Mouse (Mus musculus): ENCODE results near the gene 6030468B19Rik. TPM values are rescaled to one million over a fixed set of nuclear protein-coding genes. Genes with fewer than 3 reads are reported as not detected.
"Not testable (repeated sequence)": the region's sequence is repeated elsewhere in the genome, so short reads cannot be mapped to it uniquely, and the experiment has no call there.

The 6030468B19Rik gene
- polyA plus RNA-seq, 1 experiment = not detected

DNA sequence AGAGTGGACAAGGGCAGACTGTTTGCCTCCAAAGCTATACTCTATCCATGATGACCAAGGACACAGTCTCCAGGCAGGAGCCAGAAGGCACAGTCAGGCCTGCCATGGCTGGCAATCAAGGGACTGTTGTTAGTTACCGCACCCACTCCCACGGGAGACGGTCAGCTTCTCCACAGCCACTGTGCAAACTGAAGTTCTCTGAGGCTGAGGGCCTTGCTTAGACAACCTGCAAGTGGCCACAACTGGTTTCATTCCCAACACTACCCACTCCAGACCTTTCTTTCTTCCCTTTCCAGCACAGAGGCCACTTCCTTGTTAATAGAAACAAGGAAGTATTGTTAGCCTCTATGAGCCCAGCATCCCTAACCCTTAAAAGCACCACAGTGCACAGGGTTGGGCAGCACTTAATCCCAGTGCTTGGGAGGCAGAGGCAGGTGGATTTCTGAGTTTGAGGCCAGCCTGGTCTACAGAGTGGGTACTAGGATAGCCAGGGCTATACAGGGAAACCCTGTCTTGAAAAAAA is 5.8 kb downstream of the 6030468B19Rik start:
- DNase-seq (ENCODE audit: low spot score) = no peak

DNA sequence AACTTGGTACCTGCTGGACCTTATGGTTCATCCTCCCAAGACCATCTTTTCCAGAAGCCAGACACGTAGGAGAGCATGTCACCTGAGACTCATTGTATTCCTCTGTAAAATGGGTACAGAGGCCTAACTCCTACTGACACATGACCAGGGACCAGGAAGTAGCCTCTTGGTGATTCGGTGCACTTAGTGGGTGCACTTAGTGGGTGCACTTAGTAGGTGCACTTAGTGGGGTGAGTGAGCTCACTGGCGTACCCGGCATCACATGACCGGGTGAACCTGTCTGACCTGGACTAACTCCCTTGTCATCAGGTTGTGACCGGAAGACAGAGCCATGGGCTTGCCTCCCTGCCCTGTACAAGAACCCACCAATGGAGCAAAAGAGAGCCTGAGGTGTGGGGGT is 9.3 kb downstream of the 6030468B19Rik start:
- no peak for DNase-seq (ENCODE audit: low spot score)

DNA sequence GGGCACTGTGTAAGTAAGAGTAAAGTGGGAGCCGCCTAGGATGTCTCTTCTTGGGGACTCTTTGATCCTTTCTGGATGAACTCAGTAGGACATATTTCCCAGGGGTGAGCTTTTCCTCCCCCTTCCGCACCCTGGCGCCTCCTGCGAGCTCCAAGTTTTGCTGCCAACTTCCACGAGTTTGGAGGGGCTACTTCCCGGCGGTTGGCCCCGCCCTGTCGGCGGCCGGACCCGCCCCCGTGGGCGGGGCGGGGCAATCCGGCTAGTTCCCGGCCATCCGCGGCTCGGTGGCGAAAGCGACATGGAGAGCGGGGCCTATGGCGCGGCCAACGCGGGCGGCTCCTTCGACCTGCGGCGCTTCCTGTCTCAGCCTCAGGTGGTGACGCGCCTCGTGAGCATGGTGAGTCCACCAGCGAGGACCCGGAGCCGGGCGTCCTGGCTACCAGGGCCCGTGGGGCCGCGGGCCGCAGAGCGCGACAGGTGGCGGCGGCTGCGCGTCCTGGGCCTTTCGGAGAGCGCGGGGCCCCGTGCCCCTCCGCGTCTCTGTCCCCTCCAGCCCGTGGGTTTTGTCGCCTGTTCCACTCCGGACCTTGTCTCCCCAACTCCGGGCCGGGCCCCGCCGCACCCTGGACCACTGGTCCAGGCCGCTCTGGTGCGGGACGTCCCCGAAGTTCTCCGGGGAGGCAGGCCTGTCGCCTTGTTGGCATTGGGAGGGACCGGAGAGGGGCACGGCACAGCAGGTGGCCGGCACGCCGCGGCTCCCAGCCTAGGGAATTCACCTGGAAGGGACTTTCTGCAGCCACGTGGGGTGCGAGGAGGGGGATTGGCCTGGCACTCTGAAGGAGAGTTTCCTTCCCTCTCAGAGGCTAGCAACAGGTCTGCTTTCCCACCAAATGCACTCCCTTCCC is 12.2 kb downstream of the 6030468B19Rik start, which contains the start of the genes Gm20708 and Syngr2:
Gene Gm20708 (plus strand): TSS at position 262 of the 905 bp plus-strand sequence.
Gene Syngr2 (plus strand): TSS at position 262 of the 905 bp plus-strand sequence.
- peak; percentile 70 for DNase-seq (ENCODE audit: low spot score)

DNA sequence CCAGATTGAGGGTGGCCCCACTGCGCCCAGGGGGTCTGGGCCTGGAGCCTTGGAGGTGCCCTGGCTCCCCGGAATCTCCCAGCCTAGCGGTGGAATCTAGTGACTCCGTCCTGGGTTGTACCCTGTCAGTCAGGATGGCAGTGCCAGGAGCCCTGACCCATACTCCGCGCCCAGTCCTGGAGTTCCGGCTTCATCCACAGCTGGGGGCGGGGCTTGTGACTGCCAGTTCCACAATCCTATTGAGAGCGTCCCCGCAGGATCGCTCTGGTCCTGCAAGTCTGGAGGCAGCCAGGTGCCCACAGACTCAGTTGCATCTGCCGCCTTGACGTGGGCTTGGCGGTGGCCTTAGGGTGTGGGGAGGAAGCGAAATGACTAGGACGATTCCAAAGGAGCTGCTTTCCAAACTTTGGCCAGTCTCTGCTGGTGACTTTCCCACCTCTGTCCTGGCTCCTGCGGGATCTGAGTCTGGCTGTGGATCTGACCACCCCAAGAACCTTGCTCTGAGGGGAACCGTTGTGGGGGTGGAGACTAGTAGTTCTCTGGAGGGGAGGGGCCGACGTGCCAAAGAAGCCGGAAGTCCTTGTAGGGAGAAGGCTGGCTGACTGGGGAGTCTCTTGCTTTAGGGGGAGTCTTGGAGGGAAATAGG is 13.1 kb downstream of the 6030468B19Rik start:
- peak; percentile 73 for DNase-seq (ENCODE audit: low spot score)

DNA sequence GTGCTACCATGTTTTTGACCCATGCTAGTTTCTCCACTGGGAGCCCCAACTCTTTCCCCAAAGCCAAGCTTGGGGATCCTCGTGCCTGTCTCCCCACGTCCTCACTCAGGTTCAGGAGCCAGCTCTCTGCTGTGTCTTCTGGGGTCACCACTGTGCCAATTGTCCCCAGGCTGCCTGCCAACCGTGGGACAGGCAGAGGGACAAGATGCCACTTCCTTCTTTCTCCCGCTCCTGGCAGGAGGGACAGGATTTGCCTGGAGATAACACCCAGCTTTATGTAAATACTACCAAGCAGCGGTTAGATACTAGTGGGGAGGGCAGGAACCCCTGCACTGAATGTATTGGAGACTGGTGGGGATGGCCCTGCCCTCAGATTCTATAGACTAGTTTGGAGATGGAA is 16.4 kb downstream of the 6030468B19Rik start:
- no peak for DNase-seq (ENCODE audit: low spot score)

DNA sequence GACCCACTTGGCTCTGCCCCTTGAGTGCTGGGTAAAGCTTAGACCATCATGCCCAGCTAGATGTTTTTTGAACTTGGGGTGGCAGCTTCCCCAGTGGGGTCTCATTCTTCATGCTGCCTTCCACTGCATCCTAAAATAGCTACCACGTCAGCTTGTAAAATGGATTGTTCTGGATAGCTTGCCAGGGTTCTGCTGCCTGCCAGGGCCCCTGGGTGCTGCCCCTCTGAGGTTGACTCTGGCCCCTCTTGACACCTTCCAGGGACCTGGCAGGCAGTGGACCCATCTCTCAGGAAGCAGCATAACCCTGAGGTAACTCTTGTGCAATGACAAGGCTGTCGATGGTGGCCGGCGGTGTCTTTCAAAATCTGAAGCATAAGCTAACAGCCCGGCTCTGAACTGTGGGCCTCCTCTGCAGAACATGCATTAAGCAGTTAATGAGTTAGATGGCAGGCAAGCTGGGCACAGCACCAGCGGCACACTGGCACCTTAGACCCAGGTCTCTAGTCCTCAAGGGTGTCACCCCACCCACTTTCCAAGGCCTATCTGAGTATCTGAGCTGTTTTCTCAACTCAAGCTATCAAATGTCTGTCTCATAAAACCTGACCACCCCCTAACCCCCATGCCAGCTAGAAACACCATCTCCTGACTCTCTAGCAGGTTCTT is 17.4 kb downstream of the 6030468B19Rik start:
- DNase-seq (ENCODE audit: low spot score) = no peak

DNA sequence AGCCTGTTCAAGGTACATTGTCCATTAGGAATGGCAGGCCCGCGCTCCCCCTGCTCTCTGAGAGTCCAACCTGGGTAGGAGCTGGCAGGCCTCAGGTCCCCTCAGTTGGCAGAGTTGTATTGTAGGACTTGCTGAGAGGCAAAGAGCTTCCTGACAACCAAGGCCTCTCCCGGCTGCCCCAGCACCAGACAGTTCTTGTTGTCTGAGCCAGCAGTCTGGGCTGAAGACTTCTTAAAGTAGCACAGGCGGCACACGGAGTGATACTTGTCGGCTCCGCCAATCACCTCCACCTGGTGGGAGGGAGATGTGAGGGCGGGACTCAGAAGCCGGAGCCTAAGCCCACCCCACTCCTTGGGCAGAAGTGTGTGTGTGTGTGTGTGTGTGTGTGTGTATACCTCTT is 18.4 kb downstream of the 6030468B19Rik start:
- not testable (repeated sequence) for DNase-seq (ENCODE audit: low spot score)

DNA sequence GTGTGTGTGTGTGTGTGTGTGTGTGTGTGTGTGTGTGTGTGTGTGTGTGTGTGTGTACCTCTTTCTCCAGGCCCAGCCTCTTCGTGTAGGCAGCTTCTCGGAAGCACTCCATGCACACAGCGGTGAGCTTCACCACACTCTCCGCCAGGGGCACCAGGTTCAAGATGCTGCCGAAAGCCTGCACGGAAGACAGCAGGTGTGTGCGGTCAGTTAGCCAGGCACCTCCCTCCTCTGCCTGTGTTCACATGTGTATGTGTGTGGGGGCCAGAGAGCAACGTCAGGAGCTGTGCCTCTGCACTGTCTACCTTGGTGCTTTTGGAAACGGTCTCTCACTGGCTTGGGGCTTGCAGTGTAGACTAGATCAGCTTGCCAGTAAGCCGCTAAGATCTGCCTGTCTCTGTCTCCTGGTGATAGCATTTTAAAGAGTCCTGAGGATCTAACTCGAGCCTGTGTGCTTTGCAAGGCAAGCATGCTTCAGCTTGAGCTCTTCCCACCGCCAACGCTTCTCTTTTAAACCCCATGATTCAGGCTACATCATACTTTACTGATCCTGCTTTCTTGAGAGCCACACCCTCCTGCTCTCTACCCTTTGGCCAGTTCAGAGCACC is 19.0 kb downstream of the 6030468B19Rik start:
- DNase-seq (ENCODE audit: low spot score) = no peak

DNA sequence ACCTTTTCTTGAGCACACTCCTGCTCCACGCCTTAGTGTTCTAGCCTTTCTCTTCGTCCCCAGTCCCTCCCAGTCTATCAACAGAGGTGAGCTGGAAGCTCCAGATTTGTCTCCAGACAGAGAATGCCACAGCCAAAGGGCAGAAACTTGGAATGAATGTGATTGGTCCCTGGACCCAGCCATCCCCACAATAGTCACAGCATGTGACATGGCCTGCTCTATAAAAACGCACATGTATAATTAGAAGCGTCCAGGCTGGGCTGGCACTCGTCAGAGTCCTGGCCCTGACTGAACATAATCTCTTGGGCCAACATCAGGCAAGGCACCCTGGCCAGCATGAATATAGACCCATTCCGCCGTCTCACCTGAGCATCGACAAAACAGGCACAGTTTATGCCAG is 21.6 kb downstream of the 6030468B19Rik start:
- DNase-seq (ENCODE audit: low spot score) = no peak

DNA sequence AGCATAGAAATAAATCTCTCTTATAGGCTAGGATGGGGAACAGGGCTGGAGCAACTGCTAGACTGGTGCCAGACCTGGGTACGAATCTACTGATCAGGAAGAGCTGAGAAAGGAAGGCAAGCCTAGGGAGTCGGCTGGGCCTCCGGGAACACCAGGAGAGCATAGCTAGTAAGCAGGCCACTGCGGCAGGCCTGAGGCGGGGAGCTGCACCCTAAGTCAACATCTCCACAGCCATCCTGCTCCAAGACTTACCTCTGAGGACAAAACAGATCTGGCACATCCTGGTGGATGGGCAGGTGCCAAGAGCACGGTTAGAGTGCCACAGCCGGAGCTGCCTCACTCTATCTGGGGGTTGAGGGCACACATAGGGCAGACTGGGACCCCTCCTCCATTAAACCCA is 22.7 kb downstream of the 6030468B19Rik start:
- DNase-seq (ENCODE audit: low spot score) = no peak

DNA sequence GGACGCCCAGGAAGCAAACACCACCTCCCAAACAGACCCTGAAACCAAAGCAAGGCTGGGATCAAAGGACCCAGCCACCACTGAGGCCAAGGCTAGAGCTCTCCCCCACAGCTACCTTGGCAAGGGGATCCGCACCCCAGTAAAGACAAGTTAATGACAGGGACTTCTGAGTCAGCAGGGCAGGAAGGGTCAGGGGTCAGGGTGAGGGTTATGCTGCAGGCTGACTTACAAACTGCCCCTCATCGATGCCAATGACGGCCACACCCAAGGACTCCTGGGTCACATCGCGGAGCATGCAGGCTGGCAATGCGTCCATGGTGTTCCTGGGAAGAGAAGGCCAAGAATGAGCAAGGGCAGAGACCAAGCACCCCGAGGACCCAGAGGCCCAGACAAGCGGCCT is 24.4 kb downstream of the 6030468B19Rik start:
- DNase-seq (ENCODE audit: low spot score) = no peak

DNA sequence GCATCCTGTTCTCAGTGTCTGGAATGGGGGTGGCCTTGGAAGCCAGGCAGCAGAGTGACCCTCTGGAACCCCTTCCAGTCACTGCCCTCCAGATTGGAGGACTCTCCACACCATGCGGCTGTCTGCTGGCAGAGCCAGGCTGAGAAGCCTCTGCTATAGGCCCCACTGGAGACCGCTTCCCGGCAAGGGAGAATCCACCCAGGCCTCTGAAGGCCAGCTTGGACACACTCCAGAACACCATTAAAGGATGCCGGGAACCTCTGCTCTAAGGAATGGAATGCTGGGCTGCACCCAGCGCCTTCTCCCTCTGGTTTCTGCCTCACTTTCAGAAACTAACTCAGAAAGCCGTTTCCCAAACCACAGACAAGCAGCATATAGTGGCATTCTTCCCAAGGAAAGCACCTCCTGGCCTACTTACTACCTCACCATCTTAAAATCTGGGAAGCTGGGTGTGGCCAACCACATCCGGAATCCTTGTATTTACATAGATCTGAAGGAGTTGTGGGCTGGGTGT is 25.3 kb downstream of the 6030468B19Rik start:
- no peak for DNase-seq (ENCODE audit: low spot score)

DNA sequence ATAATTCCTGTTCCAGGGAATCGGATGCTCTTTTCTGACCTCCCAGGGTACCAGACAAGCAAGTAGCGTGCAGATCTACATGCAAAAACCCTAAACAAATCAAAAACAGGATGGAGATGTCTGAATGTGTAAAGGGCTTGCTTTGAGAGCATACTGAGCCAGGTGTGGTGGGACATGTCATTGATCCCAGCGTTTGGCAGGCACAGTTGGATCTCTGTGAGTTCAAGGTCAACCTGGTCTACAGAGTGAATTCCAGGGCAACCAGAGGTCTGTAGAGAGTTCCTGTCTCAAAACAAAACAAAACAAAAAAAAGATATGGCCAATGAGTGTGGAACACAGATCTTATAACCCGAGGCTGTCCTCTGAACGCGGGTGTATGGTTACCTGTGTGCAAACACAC is 26.0 kb downstream of the 6030468B19Rik start:
- DNase-seq (ENCODE audit: low spot score) = no peak

DNA sequence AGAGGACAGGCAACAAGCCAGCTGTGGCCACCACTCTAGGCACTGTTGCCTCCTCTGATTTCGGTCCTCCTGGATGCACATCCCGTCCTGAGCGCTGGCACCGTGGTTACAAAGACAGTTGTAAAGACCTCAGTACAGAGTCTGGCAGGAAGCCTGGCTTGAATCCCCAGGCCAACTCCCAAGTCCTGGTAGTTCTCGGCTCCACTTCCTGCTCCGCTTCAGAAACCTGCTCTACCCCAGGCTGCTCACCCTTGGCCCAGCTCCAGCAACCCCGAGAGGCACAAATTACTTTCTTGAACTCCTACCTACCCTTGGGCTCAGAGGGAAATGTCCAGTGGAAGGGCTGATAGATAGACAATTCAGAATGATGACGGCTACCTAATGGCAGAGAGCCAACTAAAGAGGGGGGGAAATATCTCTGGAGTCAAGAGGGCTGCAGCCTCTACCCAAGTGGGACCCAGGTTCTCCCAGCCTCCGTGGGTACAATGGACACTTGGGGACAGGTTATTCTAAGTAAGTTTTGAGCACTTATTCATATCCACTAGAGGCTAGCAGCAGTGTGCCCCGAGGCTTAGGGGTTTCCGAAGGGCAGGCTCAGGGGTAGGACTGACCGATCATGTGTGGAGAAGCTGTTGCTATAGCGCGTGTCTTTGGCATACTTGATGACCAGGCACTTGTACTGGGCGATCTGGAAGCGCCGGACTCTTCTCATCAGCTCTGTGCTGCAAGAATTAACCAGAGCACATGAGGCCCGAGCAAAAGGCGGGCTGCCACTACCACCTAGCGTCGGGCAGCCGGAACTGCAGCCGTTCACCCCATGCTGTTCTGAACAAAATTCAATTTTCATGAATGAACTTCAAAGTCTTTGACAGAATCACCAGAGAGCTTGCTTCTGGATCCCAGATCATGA is 26.9 kb downstream of the 6030468B19Rik start:
- peak; percentile 58 for DNase-seq (ENCODE audit: low spot score)

DNA sequence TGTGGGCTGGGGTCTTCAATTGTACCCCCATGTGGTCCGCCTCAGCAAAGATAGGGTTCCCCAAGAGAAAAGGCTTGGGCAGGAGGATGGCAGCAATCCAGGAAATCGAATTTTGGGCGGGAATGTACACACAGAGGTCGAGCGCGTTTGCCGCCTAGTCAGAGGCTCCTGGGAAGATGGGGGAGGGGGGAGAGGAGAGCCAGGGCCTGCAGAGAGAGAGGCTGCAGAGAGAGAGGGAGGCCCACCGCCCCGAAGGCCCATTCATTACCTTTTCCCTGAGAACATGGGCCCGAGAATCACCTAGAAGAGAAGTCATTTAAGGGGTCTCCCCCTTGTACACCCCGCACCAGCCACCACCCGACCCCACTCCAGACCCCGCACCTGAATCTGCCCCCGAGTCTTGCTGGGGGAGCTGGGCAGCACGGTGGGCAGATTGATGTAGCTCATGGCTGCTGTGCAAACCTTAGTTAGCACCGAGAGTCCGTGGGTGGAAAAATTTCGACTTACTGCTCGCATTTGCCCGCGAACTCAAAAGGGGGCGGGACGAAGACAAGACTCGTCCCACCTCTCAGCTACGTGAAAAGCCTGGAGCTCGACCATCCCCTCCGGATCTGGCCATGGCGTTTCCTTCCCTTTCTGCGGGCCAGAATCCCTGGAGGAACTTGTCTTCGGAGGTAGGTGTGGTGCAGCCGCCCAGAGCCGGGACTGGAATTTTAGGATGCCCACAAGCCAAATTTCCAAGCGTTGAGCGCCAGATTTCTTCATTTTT is 28.1 kb downstream of the 6030468B19Rik start, which contains the start of the genes Afmid and Tk1:
Gene Afmid (plus strand): TSS at position 592 of the 769 bp plus-strand sequence.
Gene Tk1 (minus strand): TSS at position 760 of the 769 bp plus-strand sequence.
- DNase-seq (ENCODE audit: low spot score) = peak; percentile 48

DNA sequence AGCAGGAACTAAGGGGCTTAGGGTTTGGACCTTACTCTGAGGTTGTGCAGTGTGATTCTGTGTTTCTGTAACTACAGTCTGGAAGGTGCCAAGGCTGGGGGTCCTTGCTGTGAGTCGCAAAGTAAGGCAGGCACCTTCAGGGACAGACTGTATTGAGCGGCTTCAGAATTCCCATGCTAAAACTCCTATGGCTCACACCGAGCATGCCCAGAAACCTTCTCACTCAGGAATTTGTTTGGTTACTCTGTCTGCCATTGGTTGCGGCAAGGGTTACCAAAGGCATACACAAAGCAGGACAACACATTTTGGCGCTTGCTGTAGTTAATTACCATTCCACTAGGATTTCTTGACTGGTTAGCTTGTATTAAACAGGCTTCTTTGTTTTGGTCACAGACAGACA is 28.7 kb downstream of the 6030468B19Rik start:
- no peak for DNase-seq (ENCODE audit: low spot score)

DNA sequence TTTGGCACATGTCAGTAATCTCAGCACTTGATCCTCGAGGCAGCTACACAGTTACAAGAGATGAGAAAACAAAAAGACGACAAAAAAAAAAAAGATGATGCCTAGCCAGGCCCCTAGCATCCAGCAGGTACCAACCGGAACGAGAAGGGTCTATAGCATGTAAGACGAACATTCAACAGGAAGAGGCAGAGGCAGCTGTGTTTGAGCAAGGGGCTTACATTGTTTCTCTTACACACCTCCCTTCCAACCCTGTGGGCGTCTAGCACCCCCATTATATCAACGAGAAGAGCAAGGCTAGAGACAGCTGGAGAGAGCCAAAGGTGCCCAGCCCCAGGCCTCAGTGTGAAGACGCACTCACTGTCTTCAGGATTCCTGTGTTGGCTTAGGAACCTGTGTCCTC is 29.5 kb downstream of the 6030468B19Rik start:
- no peak for DNase-seq (ENCODE audit: low spot score)

DNA sequence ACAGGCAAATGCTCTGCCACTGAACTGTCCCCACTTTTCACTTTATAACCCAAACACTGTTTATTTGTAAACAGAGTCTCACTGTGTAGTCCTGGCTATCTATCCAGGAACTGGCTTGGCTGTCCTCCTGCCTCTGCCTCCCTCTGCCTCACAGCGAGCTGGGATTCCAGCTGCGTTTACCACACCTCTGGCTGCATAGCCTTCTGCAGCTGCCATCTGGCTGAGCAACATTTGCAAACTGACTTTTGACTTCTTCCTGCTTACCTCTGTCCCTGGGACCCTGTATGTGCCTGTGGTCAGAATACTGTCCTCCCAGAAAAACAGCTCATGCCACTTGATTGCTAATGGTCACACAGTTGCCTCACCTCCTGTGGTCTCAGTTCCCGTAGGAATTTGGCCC is 29.9 kb downstream of the 6030468B19Rik start:
- DNase-seq (ENCODE audit: low spot score) = no peak

DNA sequence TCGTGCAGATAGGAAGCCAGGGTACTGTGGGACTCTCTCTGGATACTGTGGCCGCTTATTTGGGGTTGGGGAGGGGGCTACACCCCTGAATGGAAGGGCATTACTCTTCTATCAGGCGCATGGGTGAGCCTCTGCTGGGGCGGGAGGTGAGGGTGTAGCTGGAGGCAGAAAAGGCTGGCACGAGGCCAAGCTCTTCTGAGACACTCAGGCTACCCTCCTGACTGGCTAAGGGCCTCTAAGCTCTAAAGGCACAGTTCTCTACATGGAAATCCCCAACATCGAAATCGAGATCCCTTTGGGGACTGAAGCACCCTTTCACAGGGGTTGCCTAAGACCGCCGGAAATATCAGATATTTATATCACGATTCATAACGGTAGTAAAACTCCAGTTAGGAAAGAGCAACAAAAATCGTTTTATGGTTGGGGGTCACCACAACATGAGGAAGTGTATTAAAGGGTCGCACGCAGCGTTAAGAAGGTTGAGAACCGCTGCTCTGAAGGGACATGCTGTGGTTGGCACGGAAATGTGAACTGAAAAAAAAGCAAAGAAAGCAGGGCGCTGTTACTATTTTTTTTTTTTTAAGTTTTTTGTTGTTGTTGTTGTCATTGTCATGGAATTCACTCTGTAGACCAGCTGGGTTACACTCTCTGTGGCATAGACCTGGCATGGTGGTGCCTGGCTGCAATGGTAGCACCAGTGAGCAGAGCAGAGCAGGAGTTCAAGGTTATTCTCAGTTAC is 30.9 kb downstream of the 6030468B19Rik start:
- DNase-seq (ENCODE audit: low spot score) = no peak
